Mouse (Mus musculus) erythroblast, embryonic 14.5 days (primary cell): ENCODE data around the gene Sgo2b. TPM values are rescaled to one million over a fixed set of nuclear protein-coding genes. Genes with fewer than 3 reads are reported as not detected.

Experiments
- H3K27me3 ChIP-seq: 2 replicates; pipeline ENCODE4 v1.6.1; 2012; ENCODE audit warnings: inconsistent platforms; ENCODE audit not compliant: control insufficient read depth
- H3K36me3 ChIP-seq: 2 replicates; pipeline ENCODE4 v1.6.1; 2012; ENCODE audit warnings: mild to moderate bottlenecking, inconsistent platforms; ENCODE audit not compliant: control insufficient read depth
- H3K4me1 ChIP-seq: 2 replicates; pipeline ENCODE4 v1.6.1; 2012; ENCODE audit warnings: inconsistent platforms; ENCODE audit not compliant: control insufficient read depth
- H3K4me3 ChIP-seq: replicated peaks from 2 replicates; pipeline ENCODE3; 2012; ENCODE audit warnings: moderate library complexity, mild to moderate bottlenecking, inconsistent platforms
- H3K9me3 ChIP-seq: 2 replicates; pipeline ENCODE4 v1.6.1; 2012; ENCODE audit warnings: low read length, inconsistent platforms, mixed read lengths; ENCODE audit not compliant: control insufficient read depth
- GATA1 ChIP-seq: IDR thresholded peaks from 2 replicates; pipeline ENCODE4 v1.6.1; 2012; ENCODE audit warnings: low read length, inconsistent platforms, mixed read lengths
- TAL1 ChIP-seq: IDR thresholded peaks from 3 replicates; pipeline ENCODE4 v1.6.1; 2012; ENCODE audit warnings: low read length, inconsistent platforms, mixed read lengths
- polyA plus RNA-seq: library from polyadenylated mRNA; stranded (reverse); fragments of >175 nt; gene quantifications from 2 replicates; pipeline ENCODE4 v1.2.3, GENCODE M21; 2012

Gene Sgo2b
- polyA plus RNA-seq, 1 experiment: not detected

DNA sequence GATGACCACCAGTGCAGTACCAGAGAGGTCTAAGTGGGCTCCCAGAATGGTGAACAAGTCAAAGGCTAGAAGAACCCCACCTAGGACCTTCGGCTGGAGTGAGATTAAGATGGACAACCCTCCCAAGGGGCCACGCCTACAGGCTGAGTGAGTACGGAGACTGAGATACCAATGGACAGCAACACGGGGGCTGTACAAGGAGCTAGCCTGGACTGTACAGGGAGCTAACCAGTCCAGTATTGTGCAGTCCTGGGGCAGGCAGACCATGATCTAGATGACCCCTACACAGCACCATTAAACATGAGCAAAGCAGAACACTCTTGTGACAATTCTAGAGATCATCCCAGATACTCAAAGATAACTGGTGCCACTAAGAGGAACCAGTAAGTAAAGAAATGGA is 73.7 kb downstream of the Sgo2b start:
- no peaks in the 10 kb centered on the region for H3K27me3 ChIP-seq
- no peak overlapping the region for H3K4me3 ChIP-seq
- H3K36me3 ChIP-seq: no peaks in the 10 kb centered on the region
- H3K4me1 ChIP-seq: no peaks in the 10 kb centered on the region
- no peaks in the 10 kb centered on the region for H3K9me3 ChIP-seq
- no peak for TF ChIP-seq TAL1
- no peak for TF ChIP-seq GATA1

GRCm38 (mm10) chr8:63877393-63877792 is 74.7 kb downstream of the Sgo2b start:
- H3K4me3 ChIP-seq: no peak overlapping the region
- H3K9me3 ChIP-seq: no peaks in the 10 kb centered on the region
- TF ChIP-seq GATA1 (no peak), TAL1 (no peak)
- H3K27me3 ChIP-seq: no peaks in the 10 kb centered on the region
- H3K36me3 ChIP-seq: no peaks in the 10 kb centered on the region
- H3K4me1 ChIP-seq: no peaks in the 10 kb centered on the region

DNA sequence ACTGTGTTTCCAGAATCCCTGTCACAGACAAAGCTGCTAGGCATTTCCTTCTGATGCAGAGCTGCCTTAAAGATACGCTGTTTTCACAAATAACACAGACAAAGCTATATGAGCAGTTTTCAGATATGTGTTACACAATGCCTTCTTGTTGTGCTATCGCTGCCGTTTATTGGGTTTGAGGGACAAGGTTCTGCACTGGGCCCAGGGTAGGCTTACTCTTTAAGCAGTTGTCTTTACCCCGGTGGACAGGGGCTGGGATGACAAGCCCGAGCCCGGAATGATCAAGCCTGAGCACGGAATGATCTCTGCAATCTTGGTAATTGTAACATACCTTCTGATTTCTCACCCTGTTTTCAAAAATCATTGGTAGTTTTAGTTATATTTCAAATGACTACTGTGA is 75.1 kb downstream of the Sgo2b start:
- H3K27me3 ChIP-seq: no peaks in the 10 kb centered on the region
- no peaks in the 10 kb centered on the region for H3K4me1 ChIP-seq
- no peaks in the 10 kb centered on the region for H3K36me3 ChIP-seq
- no peak overlapping the region for H3K4me3 ChIP-seq
- TF ChIP-seq GATA1: no peak
- TF ChIP-seq TAL1: no peak
- H3K9me3 ChIP-seq: no peaks in the 10 kb centered on the region
